ENCODE assay signal across 11 mouse cellular contexts in genomic region chr6:58844188-58844822, GRCm38 (mm10). TPM values are rescaled to one million over a fixed set of nuclear protein-coding genes. Genes with fewer than 3 reads are reported as not detected.
DNase-seq lines count a peak whose midpoint lies in the region; ATAC-seq lines count a peak whose summit lies in the region.
"Had no signal": no experiment of that assay in that cellular context is flagged by ENCODE, and none has a peak within 500 bp of the region (broad histone marks: within the 10 kb centered on the region; RNA-seq: fewer than 3 reads in every experiment).

No protein-coding gene starts in this region.

- intact Hi-C loops in left cerebral cortex, postnatal 36 days (cut with DNase I), result no loop called here

- peak; percentile 84 for ATAC-seq in CD4-positive, CD25-positive, alpha-beta regulatory T cell, adult 4 months
- ATAC-seq in activated CD4-positive, CD25-positive, alpha-beta regulatory T cell, adult 4 months, result peak; percentile 72
- ATAC-seq: liver, postnatal 0 days had no signal

- DNase-seq in left cerebral cortex, adult 9 months (ENCODE audit: low spot score in 2 of 2), result peak; percentile 54 to 58
- no peak for DNase-seq in left cerebral cortex, postnatal 36 days (ENCODE audit: low spot score in 2 of 2)
- DNase-seq in thymus, adult 18-20 months, result peak; percentile 34 to 71
- DNase-seq in layer of hippocampus, adult 9-11 months, result no peak
- no peak for DNase-seq in B cell, adult 2 months
- DNase-seq: cerebellum, adult 11-12 months; kidney, adult 9 months; liver, postnatal 0 days; lung, postnatal 4 days had no signal

RNA-seq across cellular contexts. Expression of gene Herc3, which starts 13.0 kb away (rescaled TPM):
- 100 to 1,000 TPM; 176 to 274 TPM for total RNA-seq in left cerebral cortex, postnatal 36 days (2021)
- polyA plus RNA-seq in CD4-positive, CD25-positive, alpha-beta regulatory T cell, adult 4 months (2017; shearing (Covaris generic)), result 10 to 100 TPM; 21.7 to 27.1 TPM
- polyA plus RNA-seq in activated CD4-positive, CD25-positive, alpha-beta regulatory T cell, adult 4 months (2017; shearing (Covaris generic)), result 10 to 100 TPM; 21.4 to 24.7 TPM

Comparison
In these comparisons a context has a peak if more than half of its experiments do, and no peak if none do; other contexts are left out.
1. DNase-seq: peak in left cerebral cortex, adult 9 months (2 of 2) and thymus, adult 18-20 months (2 of 2); none in left cerebral cortex, postnatal 36 days (0 of 2), layer of hippocampus, adult 9-11 months (single experiment) and B cell, adult 2 months (0 of 2).